Mouse (Mus musculus) induced T-regulatory cell, adult 2 months (primary cell): ENCODE results near the gene Tmem45a.
A peak's percentile ranks its signal among the peaks of the same experiment; 100 is the strongest.

Source experiments
- DNase-seq: peaks from one replicate; pipeline ENCODE4 v3.0.0-alpha.2; 2012; ENCODE audit warnings: low read depth

The Tmem45a gene

GRCm38 (mm10) chr16:56795481-56796139 lies 90.4 kb downstream of the Tmem45a start, which contains the start of gene Adgrg7:
Gene Adgrg7 (minus strand): TSS chr16:56795855.
- DNase-seq: no peak

- DNase-seq: no peak
Measured at GRCm38 (mm10) chr16:56794383-56795144, 91.4 kb downstream of the Tmem45a start.

- DNase-seq: no peak
Measured at GRCm38 (mm10) chr16:56793778-56794177, 92.2 kb downstream of the Tmem45a start.

- no peak for DNase-seq
Measured at GRCm38 (mm10) chr16:56785943-56786342, 100.0 kb downstream of the Tmem45a start.

- DNase-seq: peak; percentile 59
Measured at GRCm38 (mm10) chr16:56771163-56772105, 114.5 kb downstream of the Tmem45a start.
